Mouse (Mus musculus) layer of hippocampus, adult 8-10 months (tissue): ENCODE measurements around the gene Eloa. TPM values are rescaled to one million over a fixed set of nuclear protein-coding genes. Genes with fewer than 3 reads are reported as not detected.
"Not testable (repeated sequence)": the region's sequence is repeated elsewhere in the genome, so short reads cannot be mapped to it uniquely, and the experiment has no call there.

ENCODE experiments used
- DNase-seq, 2 experiments: peaks; one replicate each; pipeline ENCODE4 v3.0.0; 2022; ENCODE audit warnings: low spot score in 2 of 2
- total RNA-seq, 4 experiments: library from RNA; stranded (reverse); gene quantifications; 2 replicates each; pipeline ENCODE4 v1.2.4; 2022

The Eloa gene
- total RNA-seq, 4 experiments from 2014 or later, result 26.3 to 30.5 (median 28.8) TPM

DNA sequence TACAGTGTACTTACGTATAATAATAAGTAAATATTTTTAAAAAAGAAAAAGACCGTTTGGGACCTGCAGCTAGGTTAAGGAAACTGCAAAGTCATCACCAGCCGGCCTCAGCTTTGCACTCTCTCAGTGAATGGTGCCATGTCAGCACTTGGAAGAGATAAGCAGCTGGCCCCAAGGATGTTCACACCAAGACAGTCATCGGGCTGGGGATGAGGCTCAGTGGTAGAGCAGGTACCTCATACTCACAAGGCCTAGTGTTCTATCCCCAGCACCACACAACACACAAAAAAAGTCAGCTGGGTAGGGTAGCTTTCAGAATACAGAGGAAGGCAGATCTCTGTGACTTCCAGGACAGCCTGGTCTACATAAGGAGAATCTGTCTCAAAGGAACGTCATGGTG lies 36.4 kb downstream of the Eloa start:
- no peak for DNase-seq

DNA sequence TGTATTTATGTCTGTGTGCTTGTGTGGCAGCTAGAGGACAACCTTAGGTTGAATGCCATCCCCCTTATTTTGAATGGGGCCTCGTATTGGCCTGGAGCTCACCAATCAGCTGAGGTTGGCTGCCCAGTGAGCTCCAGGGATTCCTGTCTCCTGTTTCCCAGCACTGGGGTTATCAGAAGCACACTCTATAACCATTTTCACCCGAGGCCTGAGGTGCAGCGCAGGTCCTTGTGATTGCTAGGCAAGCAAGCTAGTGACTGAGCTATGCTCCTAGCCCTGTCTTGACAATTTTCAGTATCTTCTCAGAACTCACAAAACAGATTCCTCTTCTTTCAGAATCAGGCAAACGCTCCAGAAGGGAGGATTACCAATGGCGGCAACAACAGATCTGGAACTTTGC lies 37.0 kb downstream of the Eloa start:
- DNase-seq, result no peak

DNA sequence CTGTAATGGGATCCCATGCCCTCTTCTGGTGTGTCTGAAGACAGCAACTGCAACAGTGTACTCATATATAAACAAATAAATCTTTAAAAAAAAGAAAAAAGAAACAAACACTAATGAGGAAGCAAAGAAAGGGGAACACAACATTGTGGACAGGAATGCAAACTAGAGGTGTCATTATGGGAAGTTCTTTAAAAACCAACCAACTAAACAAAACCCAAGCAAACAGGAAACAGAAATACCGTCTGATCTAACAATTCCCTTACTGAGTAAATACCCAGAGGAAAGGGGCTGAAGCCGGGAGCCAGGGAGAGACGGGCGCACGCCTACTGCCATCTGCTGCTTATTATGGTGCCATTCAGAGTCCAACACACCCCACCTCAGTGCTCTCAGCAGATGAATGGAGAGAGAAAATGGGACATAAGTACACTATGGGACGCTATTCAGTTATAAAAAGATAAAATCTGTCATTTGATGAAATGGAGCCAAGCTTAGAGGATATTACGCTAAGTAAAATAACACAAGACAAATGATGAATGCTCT lies 40.0 kb downstream of the Eloa start:
- DNase-seq, result peak; percentile 82 to 85

DNA sequence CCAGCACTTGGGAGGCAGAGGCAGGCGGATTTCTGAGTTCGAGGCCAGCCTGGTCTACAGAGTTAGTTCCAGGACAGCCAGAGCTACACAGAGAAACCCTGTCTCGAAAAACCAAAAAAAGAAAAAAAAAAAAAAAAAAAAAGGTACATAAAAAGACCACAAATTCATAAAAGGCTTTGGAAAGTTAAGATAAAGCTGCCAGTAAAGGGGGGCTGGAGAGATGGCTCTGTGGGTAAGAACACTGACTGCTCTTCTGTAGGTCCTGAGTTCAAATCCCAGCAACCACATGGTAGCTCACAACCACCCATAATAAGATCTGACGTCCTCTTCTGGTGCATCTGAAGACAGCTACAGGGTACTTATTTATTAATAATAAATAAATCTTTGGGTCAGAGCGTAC lies 41.3 kb downstream of the Eloa start:
- DNase-seq, result not testable (repeated sequence)

DNA sequence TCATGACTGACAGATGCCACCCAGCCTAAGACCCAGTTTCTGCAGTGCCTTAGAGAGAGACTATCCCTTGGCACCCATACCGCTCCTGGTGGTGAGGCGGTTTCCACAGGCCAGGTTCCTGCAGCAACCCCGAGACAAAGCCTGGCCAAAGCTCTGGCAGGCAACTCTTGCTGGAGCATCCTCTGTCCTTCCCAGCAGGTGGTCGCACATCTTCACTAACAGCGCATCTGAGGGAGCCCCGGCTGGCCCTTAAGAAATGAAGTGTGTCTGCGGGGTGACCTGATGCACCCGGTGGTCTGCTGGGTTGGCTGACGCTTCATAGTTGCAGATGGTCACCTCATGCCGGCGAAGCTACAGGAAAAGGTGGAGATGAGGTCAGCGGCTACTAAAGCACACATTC lies 45.4 kb downstream of the Eloa start:
- DNase-seq, result no peak

DNA sequence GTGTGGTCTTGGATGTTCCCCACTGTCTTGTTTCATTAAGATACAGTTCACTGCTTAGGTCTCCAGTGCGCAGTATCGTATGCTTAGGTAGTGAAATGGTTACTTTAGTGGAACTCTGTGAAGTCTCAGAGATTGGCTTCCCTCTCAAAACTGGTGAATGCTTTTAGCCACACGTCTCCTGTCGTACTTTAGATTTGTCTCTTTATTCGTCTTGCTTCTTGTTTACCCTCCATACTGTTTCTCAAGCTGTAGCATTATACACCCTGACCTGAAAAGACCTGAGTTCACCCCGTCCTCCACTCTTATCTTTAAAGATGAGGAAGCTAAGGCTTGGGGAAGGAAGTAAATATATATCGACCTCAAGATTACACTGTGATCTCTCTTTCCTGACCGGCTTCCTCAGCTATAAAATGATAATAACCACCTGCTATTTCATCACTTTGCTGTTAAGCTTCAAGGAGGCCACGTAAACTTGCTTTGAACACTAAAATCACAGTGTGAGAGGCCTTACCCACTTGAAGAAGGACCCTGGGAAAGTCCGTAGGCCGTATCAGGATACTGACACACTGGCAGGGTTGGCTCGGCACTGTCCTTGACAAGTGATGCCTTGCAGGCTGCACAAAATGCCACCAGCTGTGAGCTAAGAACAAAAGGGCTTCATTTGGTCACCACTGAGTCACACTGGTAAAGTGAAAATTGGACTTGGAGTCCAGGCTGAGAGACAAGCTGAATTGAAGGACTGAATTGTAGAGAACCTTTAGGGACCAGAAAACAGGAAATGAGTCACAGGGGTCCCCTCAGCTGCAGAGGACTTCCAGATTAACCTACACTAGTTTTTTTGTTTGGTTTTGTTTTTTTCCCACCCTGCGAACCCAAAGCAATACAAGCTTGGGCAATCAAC lies 48.4 kb downstream of the Eloa start:
- no peak for DNase-seq

DNA sequence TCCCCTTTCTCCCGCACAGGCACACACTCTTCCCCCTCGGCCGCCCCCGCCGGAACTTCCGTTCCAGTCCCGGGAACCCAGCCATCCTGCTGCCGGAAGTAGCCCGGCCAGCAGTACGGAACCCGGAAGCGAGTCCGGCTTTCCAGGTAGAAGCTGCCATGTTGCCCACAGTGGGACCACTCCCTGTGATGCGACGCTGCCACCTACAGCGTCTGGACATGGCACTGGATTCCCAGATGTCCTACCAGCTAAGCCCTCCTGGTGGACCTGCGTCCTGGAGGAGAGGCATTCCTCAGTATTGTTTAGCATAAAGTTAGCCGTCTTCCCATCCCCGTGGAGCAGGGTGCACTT lies 49.0 kb downstream of the Eloa start, which contains the start of gene Lypla2:
TSS of gene Lypla2 (minus strand) at position 71 of the 351 bp plus-strand sequence.
- peak; percentile 83 to 87 for DNase-seq

DNA sequence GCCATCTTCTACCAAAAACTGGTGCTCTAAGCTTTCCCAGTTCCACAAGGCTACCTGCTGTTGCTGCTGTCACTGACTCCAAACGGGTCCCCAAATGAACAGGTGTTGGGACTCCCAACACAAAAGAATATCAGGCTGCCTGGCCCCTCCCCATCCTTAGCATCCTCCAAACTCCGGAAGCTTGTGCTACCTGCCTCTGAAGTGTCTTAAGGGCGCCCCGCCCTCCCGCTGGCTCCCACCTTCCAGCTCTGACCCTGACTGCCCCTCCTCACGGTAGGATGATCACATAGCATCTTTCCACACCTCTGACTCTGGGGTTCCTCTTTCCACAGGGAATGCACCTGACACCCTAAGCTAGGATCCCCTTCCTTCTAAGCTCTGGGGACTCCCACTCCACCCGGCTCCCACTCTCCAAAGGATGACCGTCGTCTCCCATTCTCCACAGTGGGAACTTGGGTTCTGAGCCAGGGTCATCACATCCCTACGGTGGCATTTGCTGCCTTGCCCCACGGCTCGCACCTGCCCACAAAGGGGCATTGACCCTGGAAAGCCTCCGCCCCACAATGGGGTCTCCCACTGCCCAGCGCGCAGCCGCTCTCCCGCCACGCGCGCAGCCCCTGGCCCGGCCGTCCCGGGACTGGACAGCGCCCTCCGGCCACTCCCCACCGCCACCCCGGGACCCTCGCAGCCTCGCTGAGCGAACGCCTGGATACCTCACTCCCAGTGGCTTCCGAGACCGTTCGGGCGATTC lies 49.6 kb downstream of the Eloa start:
- DNase-seq, result no peak

DNA sequence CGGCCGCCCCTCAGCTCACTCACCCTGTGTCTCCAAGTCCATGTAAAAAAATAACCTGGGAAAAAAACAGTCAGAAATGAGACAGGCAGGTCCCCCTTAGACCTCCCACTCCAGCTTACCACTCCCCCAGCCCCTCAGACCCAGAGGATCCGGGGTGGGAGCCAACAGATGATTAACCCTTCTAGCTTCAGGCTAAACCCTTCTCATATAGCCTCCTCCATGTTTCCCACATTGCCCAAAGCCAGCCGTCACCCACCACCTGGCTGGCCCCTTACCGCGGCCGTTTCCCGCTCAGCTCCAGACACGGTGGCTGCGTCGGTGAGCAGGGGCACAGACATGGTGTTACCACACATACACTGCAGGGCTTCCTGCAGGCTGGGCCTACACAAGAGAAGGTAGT lies 51.0 kb downstream of the Eloa start:
- DNase-seq, result no peak

DNA sequence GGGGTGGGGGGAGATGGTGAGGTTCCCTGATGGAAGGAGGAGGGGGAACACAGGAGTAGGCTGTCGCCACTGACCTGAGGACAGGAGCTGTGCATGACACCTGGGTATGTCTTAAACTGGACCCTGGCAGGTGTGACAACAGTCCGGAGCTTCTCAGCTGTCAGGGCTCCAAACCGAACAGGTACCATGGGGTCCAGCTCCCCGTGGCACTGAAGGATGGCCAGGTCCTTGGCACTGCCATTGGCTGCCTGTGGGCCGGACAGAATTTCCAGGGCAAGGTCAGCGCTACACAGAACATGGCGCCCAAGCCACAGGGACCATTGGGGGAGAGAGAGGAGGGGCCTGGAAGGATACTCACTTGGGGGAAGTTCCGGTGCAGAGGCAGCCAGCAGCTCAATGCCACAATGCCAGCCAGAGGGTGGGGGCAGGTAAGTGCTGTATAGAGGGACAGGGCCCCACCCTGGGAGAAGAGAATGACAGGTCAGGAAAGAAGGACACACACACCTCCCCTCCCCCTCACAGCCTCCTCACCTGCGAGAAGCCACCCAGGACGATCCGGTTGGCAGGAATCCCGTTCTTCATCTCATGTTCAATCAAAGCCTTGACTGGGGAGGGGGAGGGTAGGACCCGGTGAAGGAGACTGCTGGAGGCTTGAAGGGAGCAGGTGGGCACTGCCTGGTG lies 52.4 kb downstream of the Eloa start:
- no peak for DNase-seq

DNA sequence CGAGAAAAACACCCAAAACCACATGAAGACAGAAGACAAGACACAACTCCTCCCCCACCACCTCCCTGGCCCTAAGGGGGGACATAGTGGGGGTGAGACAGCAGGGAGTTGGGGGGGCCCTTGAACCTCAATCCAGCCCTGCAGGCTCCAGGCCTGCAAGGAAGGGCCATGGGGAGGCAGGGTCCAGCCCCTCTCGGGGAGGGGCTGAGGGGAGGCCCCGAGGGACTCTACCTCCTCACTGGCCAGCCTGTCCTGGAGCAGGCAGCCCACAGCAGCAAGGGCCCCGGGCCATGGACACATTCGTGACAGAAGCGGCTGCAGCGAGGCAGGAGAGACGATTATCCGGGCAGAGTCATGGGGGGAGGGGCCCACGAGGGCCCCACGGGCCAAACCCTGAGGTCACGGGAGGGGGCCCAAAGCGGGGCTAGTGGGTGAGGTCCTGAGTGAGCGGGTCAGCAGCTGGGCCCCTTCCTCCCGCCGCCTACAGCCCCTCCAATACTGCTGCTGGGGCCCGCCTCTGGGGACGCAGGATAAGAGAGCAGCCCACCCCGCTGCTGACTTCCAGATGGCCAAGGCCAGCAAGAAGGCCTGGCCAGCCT lies 53.2 kb downstream of the Eloa start:
- DNase-seq, result no peak

DNA sequence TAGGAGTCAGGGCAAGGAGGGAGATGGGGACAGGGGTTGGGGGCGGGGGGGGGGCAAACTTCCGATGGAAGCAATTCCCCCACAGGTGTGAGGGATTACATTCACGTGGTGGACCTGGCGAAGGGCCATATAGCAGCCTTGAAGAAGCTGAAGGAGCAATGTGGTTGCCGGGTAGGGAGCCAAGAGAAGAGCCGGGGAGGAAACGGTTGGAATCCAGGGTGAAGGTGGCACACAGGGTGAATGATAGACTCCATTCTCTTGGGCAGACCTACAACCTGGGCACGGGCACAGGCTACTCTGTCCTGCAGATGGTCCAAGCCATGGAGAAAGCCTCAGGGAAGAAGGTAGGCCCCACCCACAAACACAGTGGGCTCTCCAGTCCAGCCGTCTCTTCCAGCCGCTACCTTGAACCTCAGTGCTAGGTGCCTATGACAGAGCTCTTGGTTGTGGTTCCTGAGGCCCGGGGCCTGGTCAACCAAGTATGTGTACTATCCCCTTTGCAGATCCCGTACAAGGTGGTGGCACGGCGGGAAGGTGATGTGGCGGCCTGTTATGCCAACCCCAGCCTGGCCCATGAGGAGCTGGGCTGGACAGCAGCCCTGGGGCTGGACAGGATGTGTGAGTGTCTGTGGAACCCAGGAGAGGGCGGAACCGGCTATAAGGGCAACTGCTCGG lies 54.3 kb downstream of the Eloa start:
- no peak for DNase-seq

DNA sequence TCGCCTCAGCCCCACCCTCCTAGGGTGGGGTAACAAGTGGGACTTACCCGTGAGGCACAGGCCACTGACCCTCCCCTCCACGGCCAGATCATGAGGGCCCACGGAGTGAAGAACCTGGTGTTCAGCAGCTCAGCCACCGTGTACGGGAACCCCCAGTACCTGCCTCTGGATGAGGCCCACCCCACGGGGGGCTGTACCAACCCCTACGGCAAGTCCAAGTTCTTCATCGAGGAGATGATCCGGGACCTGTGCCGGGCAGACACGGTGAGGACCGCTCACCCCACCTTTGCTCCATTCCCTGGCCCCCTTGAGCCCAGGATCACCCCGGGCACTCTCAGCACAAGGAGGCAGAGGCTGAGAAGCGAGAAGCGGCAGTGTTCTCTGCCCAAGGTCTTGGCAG lies 55.3 kb downstream of the Eloa start:
- DNase-seq, result no peak

DNA sequence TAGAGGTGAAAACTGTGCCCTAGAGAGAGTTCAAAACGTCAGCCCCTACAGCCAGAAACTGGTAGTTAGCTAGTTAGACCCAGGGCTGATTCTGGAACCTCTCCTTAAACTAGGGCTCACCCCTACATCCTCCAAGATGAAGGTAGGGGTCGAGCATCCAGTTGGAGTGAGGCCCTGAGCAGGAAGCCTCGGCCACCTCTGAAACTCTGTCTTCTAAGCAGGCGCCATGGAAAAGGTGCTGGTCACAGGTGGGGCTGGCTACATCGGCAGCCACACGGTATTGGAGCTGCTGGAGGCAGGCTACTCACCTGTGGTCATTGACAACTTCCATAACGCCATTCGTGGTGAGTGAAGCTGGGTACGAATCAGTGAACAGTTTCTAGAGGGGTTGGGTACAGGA lies 56.5 kb downstream of the Eloa start:
- no peak for DNase-seq

DNA sequence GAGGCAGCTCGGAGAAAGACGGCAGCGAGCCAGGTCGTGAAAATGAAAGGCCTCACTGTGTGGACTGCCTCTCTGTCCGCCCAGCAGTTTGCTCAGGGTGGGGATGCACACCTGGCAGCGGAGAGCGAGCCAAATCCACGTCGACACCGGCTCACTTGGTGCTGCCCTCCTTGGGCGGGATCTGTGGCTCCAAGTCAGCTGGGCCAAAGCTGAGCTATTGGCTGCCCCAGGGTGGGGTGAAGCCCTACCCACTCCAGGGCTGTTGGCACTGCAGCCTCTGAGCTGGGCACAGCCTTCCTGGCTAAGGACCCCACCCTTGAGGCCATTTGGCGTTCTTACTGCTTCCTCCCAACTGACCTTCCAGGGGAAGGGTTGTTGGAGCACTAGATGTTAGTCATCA lies 57.1 kb downstream of the Eloa start:
- no peak for DNase-seq

DNA sequence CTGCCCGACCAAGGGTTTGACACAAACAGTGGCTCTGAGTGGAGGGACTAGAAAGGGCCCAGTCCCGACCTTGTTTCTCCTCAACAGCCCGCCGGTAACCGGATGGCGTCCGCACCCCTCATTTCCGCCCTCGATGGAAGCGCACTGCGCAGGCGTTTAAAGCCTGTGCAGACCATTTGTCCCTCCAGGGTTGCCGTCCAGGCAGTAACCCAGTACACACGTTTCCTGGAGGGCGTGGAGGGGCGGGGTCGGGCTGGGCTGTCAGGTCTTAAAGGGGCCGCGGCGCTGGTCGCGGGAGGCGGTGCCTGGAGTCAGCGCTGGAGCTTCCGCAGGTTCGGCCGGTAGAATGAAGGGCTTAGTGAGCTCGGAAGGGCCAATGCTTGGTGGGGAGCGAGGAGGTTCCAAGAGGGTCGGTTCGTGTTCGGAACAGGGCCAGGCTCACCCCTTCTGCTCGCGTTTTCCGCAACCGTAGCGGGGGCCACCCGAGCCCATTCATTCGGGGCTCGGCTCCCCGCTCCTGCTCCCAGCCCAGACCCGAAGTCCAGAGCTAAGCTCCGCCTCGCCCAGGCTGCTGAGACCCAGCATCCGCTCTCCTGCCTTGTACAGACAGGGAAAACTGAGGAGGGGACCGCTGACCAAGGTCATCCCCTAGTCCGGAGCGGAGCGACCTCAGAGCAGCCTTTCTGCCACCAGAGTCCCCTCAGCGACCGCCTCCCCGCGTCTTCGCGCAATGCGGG lies 57.9 kb downstream of the Eloa start, which contains the start of gene Gale:
TSS of gene Gale (plus strand) at position 271 of the 737 bp plus-strand sequence.
- DNase-seq, result peak; percentile 91 to 93

DNA sequence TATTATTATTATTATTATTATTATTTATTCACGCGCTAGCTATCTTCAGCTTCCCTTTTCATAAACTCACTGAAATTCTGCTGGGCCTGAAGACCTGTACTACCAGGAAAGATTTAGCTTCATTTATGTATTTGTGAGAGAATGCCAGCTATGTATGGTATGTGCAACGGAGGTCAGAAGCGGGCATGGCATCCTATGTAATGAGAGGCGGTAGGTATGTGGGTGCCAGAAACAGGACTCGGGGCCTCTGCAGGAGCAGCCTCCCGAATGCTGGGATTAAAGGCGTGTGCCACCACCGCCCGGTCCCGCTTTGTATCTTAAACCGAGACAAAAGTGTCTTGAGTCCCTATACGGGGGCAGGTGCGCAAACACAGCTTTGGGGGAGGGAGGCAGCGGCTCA lies 58.6 kb downstream of the Eloa start:
- DNase-seq, result no peak

DNA sequence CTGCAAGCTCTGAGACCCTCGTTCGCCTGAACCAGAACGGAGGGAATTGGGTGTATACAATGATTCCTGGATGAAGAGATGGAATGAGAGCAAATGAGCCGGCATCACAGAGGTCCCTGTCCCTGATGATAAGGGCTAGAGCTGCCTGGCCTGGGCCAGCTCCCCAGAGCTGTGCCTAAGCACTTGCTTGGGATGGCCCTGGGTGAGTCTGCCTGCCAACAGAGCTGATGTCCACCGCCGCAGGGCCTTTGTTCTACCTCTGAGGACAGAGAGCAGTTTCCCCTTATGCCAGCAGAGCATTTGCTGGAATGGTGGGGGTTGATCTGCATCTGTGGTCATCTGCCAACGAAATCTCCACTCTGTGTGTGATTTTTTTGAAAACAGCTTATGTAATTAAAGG lies 59.4 kb downstream of the Eloa start:
- no peak for DNase-seq

DNA sequence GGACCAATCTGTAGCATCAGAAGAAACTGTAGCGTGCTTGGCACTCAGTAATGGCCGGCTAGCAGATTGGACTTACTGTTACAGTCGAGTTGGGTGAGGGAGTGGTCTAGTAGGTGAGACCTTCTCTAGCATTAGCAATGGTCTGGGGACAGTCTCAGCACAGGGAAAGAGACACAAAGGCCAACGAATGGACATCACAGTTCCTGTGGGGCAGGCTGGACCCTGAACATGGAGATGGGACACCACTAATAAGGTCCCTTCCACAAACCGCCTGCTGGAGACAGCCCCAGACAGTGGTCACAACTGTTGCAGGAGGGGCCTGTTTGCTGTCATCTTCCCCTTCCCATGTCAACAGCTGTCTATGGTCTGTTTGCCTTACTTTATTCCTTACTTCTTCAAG lies 59.9 kb downstream of the Eloa start:
- DNase-seq, result no peak

DNA sequence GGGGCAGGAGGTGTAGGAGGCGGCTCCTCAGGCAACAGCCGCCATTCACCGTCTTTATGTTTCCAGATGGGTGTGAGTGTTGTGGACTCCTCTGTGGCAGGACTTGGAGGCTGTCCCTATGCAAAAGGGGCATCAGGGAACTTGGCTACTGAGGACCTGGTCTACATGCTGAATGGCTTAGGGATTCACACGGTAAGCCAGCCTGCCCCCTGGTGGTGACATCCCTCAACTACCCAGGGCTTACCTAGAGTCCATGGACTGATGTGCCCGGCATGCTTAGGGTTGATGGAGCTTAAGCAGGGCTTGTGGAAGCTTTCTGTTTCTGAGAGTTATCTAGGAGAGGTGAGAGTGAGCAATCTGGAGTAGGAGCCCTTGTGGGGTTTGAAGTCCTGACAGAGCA lies 60.8 kb downstream of the Eloa start:
- DNase-seq, result peak in 1 of 2 experiments; percentile 79
